In the genomic region with DNA sequence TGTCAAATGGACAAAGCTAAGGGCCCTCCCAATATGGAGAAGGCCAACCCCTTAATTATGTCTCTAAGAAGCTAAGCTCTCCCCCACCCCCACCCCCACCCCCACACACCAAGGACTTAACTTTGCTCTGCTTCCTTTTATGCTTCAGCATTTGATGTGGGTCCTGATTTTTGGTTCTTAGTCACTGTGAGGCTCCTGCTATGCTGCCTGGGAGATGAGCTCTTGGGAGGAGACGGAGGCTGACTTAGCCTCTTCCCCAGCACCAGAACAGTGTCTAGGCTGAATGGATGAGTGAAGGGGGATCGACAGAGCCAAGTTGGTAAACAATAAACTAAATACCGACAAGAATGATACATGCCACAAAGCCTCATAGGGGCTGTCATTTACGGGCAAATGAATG, we compare ENCODE assay signal across 29 mouse cellular contexts. TPM values are rescaled to one million over a fixed set of nuclear protein-coding genes. Genes with fewer than 3 reads are reported as not detected.
A peak's percentile ranks its signal among the peaks of the same experiment; 100 is the strongest.
DNase-seq lines count a peak whose midpoint lies in the region; ATAC-seq and TF ChIP-seq lines count a peak whose summit lies in the region.
"Had no signal": no experiment of that assay in that cellular context is flagged by ENCODE, and none has a peak within 500 bp of the region (broad histone marks: within the 10 kb centered on the region; RNA-seq: fewer than 3 reads in every experiment).

No protein-coding gene starts in this region.

- no peaks in the 10 kb centered on the region for H3K27me3 ChIP-seq in spleen, adult 2 months (ENCODE audit: control insufficient read depth, insufficient read depth, low read length)
- H3K27me3 ChIP-seq in ES-Bruce4 (ENCODE audit: control insufficient read depth, insufficient read depth, low read length, poor library complexity, severe bottlenecking): no peaks in the 10 kb centered on the region
- H3K27me3 ChIP-seq: embryonic facial prominence, embryonic 12.5 days; forebrain, embryonic 15.5 days; heart, embryonic 13.5 days; liver, embryonic 12.5 days; midbrain, embryonic 12.5 days; neural tube, embryonic 13.5 days had no signal

- no peak for TF ChIP-seq POLR2A in spleen, adult 2 months (IDR thresholded peaks at IDR 0.05; ENCODE audit: low read depth, low read length)
- TF ChIP-seq POLR2A in ES-Bruce4 (IDR thresholded peaks at IDR 0.05; ENCODE audit: insufficient read depth, low read length): no peak

- H3K36me3 ChIP-seq in spleen, adult 2 months (ENCODE audit: control insufficient read depth, insufficient read depth, low read length): no peaks in the 10 kb centered on the region
- H3K36me3 ChIP-seq in ES-Bruce4 (ENCODE audit: control insufficient read depth, insufficient read depth, low read length, poor library complexity, severe bottlenecking): no peaks in the 10 kb centered on the region
- H3K36me3 ChIP-seq: embryonic facial prominence, embryonic 12.5 days; forebrain, embryonic 15.5 days; heart, embryonic 13.5 days; liver, embryonic 12.5 days; midbrain, embryonic 12.5 days; neural tube, embryonic 13.5 days had no signal

- TF ChIP-seq CTCF in spleen, adult 2 months (IDR thresholded peaks at IDR 0.05; ENCODE audit: extremely low read depth, insufficient read depth, insufficient read length, insufficient replicate concordance): no peak
- TF ChIP-seq CTCF in ES-Bruce4 (IDR thresholded peaks at IDR 0.05; ENCODE audit: low read depth, low read length): no peak

- H3K4me3 ChIP-seq in spleen, adult 2 months (ENCODE audit: extremely low read depth, insufficient read depth, insufficient read length): no peak overlapping the region
- H3K4me3 ChIP-seq in ES-Bruce4 (ENCODE audit: low read depth, low read length): no peak overlapping the region
- H3K4me3 ChIP-seq: embryonic facial prominence, embryonic 12.5 days; forebrain, embryonic 15.5 days; gastrocnemius, adult 2 months; heart, embryonic 13.5 days; liver, embryonic 12.5 days; megakaryocyte, embryonic 14.5 days; midbrain, embryonic 12.5 days; myocyte; neural tube, embryonic 13.5 days had no signal

- H3K4me1 ChIP-seq in spleen, adult 2 months (ENCODE audit: control insufficient read depth, insufficient read depth, insufficient read length): peaks cover 2% of the 10 kb centered on the region; the same call in 1 of the 2 replicates
- H3K4me1 ChIP-seq in ES-Bruce4 (ENCODE audit: control insufficient read depth, insufficient read depth, low read length): peaks cover 8% of the 10 kb centered on the region
- H3K4me1 ChIP-seq: embryonic facial prominence, embryonic 12.5 days; forebrain, embryonic 15.5 days; heart, embryonic 13.5 days had no signal

- peak overlapping the region; percentile 49; the same call in 1 of the 2 replicates for H3K9ac ChIP-seq in ES-Bruce4 (ENCODE audit: low read depth, poor library complexity, severe bottlenecking)
- H3K9ac ChIP-seq: embryonic facial prominence, embryonic 12.5 days; forebrain, embryonic 15.5 days; heart, embryonic 13.5 days; hindbrain, embryonic 14.5 days; liver, embryonic 12.5 days; liver, postnatal 0 days; midbrain, embryonic 12.5 days; neural tube, embryonic 13.5 days had no signal

- WGBS in spleen, adult 2 months: 72% methylated on average over 4 of the region's 4 CpGs

- ATAC-seq in activated CD4-positive, CD25-positive, alpha-beta regulatory T cell, adult 4 months: peak; percentile 40
- no peak for ATAC-seq in cerebellum, adult (ENCODE audit: insufficient number of reproducible peaks, low FRiP score, low TSS enrichment)
- ATAC-seq: forebrain, embryonic 15.5 days; liver, embryonic 12.5 days; liver, postnatal 0 days had no signal

- peak in 1 of 2 experiments; percentile 9 for DNase-seq in spleen, adult 2 months (ENCODE audit: low read depth in 1 of 2, low spot score in 2 of 2)
- no peak for DNase-seq in spleen, postnatal 10 days (ENCODE audit: low spot score in 2 of 2)
- DNase-seq in CD4-positive helper T cell, adult 2 months (ENCODE audit: low read depth, low spot score): peak; percentile 73
- no peak for DNase-seq in spleen, postnatal 36 days (ENCODE audit: low spot score in 2 of 2)
- no peak for DNase-seq in right cerebral cortex, postnatal 36 days (ENCODE audit: low spot score in 2 of 2)
- DNase-seq: adrenal gland, postnatal 10 days; cerebellum, adult 11-12 months; cerebellum, adult 9-11 months; embryo, embryonic 11 days; gastrocnemius, adult 2 months; heart, postnatal 10 days; kidney, adult 8-10 months; kidney, postnatal 4 days; left cerebral cortex, postnatal 4 days; liver, postnatal 0 days; lung, postnatal 4 days had no signal

- peak overlapping the region; percentile 14; the same call in 1 of the 2 replicates for H3K27ac ChIP-seq in spleen, adult 2 months (ENCODE audit: insufficient read depth, low read length)
- peak overlapping the region; percentile 97 for H3K27ac ChIP-seq in ES-Bruce4 (ENCODE audit: insufficient read depth, low read length)
- H3K27ac ChIP-seq: embryonic facial prominence, embryonic 12.5 days; forebrain, embryonic 15.5 days; gastrocnemius, adult 2 months; heart, embryonic 13.5 days; hindbrain, embryonic 14.5 days; kidney, postnatal 0 days; liver, embryonic 12.5 days; midbrain, embryonic 12.5 days; neural tube, embryonic 13.5 days had no signal

- H3K9me3 ChIP-seq in ES-Bruce4 (replicated peaks; ENCODE audit: control insufficient read depth, insufficient read depth, low read length, poor library complexity, severe bottlenecking): peaks cover 11% of the 10 kb centered on the region
- H3K9me3 ChIP-seq: embryonic facial prominence, embryonic 12.5 days; forebrain, embryonic 15.5 days; heart, embryonic 13.5 days; liver, embryonic 12.5 days; megakaryocyte, embryonic 14.5 days; midbrain, embryonic 12.5 days; neural tube, embryonic 13.5 days had no signal

- TF ChIP-seq EP300 in ES-Bruce4 (IDR thresholded peaks at IDR 0.05; ENCODE audit: insufficient read depth, low read depth, low read length): no peak

RNA-seq across cellular contexts. Expression of a gene that starts 27.2 kb away (rescaled TPM):
- polyA plus RNA-seq in spleen, adult 2 months (2012; rRNA removed): 6.6 and 7.2 TPM in 2 replicates
- polyA plus RNA-seq in ES-Bruce4 (2011; ENCODE audit: insufficient read depth, insufficient read length, low read depth, missing spikeins): 107 and 113 TPM in 2 replicates
- 10 to 100 TPM; 31.1 to 32.1 TPM for polyA plus RNA-seq in activated CD4-positive, CD25-positive, alpha-beta regulatory T cell, adult 4 months (2017; shearing (Covaris generic))

RNA-seq across cellular contexts. Expression of a gene that starts 36.7 kb away (rescaled TPM):
- polyA plus RNA-seq in spleen, adult 2 months (2012; rRNA removed): 5.2 and 7.2 TPM in 2 replicates
- polyA plus RNA-seq in ES-Bruce4 (2011; ENCODE audit: insufficient read depth, insufficient read length, low read depth, missing spikeins): 26.2 and 33.9 TPM in 2 replicates
- 10 to 100 TPM; 15.4 to 18.3 TPM for polyA plus RNA-seq in activated CD4-positive, CD25-positive, alpha-beta regulatory T cell, adult 4 months (2017; shearing (Covaris generic))

RNA-seq across cellular contexts. Expression of a gene that starts 41.9 kb away (rescaled TPM):
- 0.08 and 0.29 TPM in 2 replicates for polyA plus RNA-seq in spleen, adult 2 months (2012; rRNA removed)
- 2.5 and 3.0 TPM in 2 replicates for polyA plus RNA-seq in ES-Bruce4 (2011; ENCODE audit: insufficient read depth, insufficient read length, low read depth, missing spikeins)
- 1 to 10 TPM; 1.2 TPM for polyA plus RNA-seq in activated CD4-positive, CD25-positive, alpha-beta regulatory T cell, adult 4 months (2017; shearing (Covaris generic))
- polyA plus RNA-seq: forebrain, embryonic 15.5 days; neural tube, embryonic 13.5 days had no signal
